Mouse (Mus musculus) kidney, postnatal 36 days (tissue): ENCODE data around the gene Amph.
"Not testable (repeated sequence)": the region's sequence is repeated elsewhere in the genome, so short reads cannot be mapped to it uniquely, and the experiment has no call there.

Experiments used
- DNase-seq, 2 experiments: peaks; one replicate each; pipeline ENCODE4 v3.0.0; 2021 to 2022; ENCODE audit warnings: mixed read lengths in 2 of 2

The Amph gene

GRCm38 (mm10) chr13:19026923-19027322, 78.9 kb downstream of the Amph start:
- DNase-seq = no peak

GRCm38 (mm10) chr13:19027766-19028350, 79.9 kb downstream of the Amph start:
- no peak for DNase-seq

- DNase-seq = no peak
Measured at GRCm38 (mm10) chr13:19031916-19032688, 84.1 kb downstream of the Amph start.

- no peak for DNase-seq
Measured at GRCm38 (mm10) chr13:19052090-19052489, 104.1 kb downstream of the Amph start.

GRCm38 (mm10) chr13:19054504-19054903, 106.5 kb downstream of the Amph start:
- DNase-seq = no peak

GRCm38 (mm10) chr13:19072261-19072660, 124.3 kb downstream of the Amph start:
- DNase-seq = peak in 1 of 2 experiments; percentile 14

GRCm38 (mm10) chr13:19077427-19077826, 129.4 kb downstream of the Amph start:
- DNase-seq = no peak

- no peak for DNase-seq
Measured at GRCm38 (mm10) chr13:19081932-19082331, 133.9 kb downstream of the Amph start.

GRCm38 (mm10) chr13:19094571-19094970, 146.6 kb downstream of the Amph start:
- DNase-seq = no peak

- no peak for DNase-seq
Measured at GRCm38 (mm10) chr13:19097117-19097516, 149.1 kb downstream of the Amph start.

- DNase-seq = peak in 1 of 2 experiments; percentile 7
Measured at GRCm38 (mm10) chr13:19101889-19102402, 153.9 kb downstream of the Amph start.

GRCm38 (mm10) chr13:19106418-19106817, 158.4 kb downstream of the Amph start:
- DNase-seq = no peak

- DNase-seq = no peak
Measured at GRCm38 (mm10) chr13:19109331-19109730, 161.3 kb downstream of the Amph start.

GRCm38 (mm10) chr13:19113034-19113922, 165.3 kb downstream of the Amph start:
- DNase-seq = no peak

- not testable (repeated sequence) for DNase-seq
Measured at GRCm38 (mm10) chr13:19114761-19115160, 166.8 kb downstream of the Amph start.

GRCm38 (mm10) chr13:19126912-19127552, 179.0 kb downstream of the Amph start:
- DNase-seq = no peak

GRCm38 (mm10) chr13:19133833-19134232, 185.8 kb downstream of the Amph start:
- peak; percentile 29 to 75 for DNase-seq

GRCm38 (mm10) chr13:19137212-19137611, 189.2 kb downstream of the Amph start:
- DNase-seq = no peak

GRCm38 (mm10) chr13:19137932-19138331, 189.9 kb downstream of the Amph start:
- DNase-seq = no peak

- DNase-seq = no peak
Measured at GRCm38 (mm10) chr13:19138550-19138949, 190.5 kb downstream of the Amph start.

GRCm38 (mm10) chr13:19139104-19139503, 191.1 kb downstream of the Amph start:
- no peak for DNase-seq

GRCm38 (mm10) chr13:19139771-19140170, 191.8 kb downstream of the Amph start:
- DNase-seq = no peak

GRCm38 (mm10) chr13:19143766-19144165, 195.8 kb downstream of the Amph start:
- no peak for DNase-seq
